29 mouse cellular contexts compared by ENCODE assay signal in genomic region chr4:49547544-49548219, GRCm38 (mm10). TPM values are rescaled to one million over a fixed set of nuclear protein-coding genes. Genes with fewer than 3 reads are reported as not detected.
DNase-seq lines count a peak whose midpoint lies in the region; ATAC-seq and TF ChIP-seq lines count a peak whose summit lies in the region.
"Had no signal": no experiment of that assay in that cellular context is flagged by ENCODE, and none has a peak within 500 bp of the region (broad histone marks: within the 10 kb centered on the region; RNA-seq: fewer than 3 reads in every experiment).

No protein-coding gene starts in this region.

- no peaks in the 10 kb centered on the region for H3K27me3 ChIP-seq in kidney, embryonic 15.5 days
- H3K27me3 ChIP-seq in intestine, embryonic 15.5 days (replicated peaks) = no peaks in the 10 kb centered on the region
- H3K27me3 ChIP-seq in liver, embryonic 11.5 days (replicated peaks; ENCODE audit: control insufficient read depth, insufficient read depth, low read length) = no peaks in the 10 kb centered on the region
- no peaks in the 10 kb centered on the region for H3K27me3 ChIP-seq in liver, postnatal 0 days (ENCODE audit: insufficient read depth, low read length)
- H3K27me3 ChIP-seq: forebrain, embryonic 12.5 days; heart, embryonic 15.5 days; stomach, embryonic 15.5 days had no signal

- H3K4me1 ChIP-seq in kidney, embryonic 15.5 days = no peaks in the 10 kb centered on the region
- no peaks in the 10 kb centered on the region for H3K4me1 ChIP-seq in intestine, embryonic 15.5 days (replicated peaks)
- H3K4me1 ChIP-seq in liver, embryonic 11.5 days (replicated peaks; ENCODE audit: control insufficient read depth, insufficient read depth, low read length) = 0 out of 2 replicates have a peak, but pooled peaks cover 3% of the 10 kb centered on the region
- no peaks in the 10 kb centered on the region for H3K4me1 ChIP-seq in liver, postnatal 0 days (ENCODE audit: insufficient read depth)
- H3K4me1 ChIP-seq: forebrain, embryonic 12.5 days; heart, embryonic 15.5 days; limb, embryonic 10.5 days; midbrain, embryonic 10.5 days; stomach, embryonic 15.5 days had no signal

- peak overlapping the region; percentile 75 for H3K27ac ChIP-seq in kidney, embryonic 15.5 days
- H3K27ac ChIP-seq in intestine, embryonic 15.5 days = peak overlapping the region; percentile 78
- no peak overlapping the region for H3K27ac ChIP-seq in liver, embryonic 11.5 days (ENCODE audit: low read depth, low read length)
- H3K27ac ChIP-seq in liver, postnatal 0 days (ENCODE audit: low read depth) = peak overlapping the region; percentile 93
- H3K27ac ChIP-seq: forebrain, embryonic 12.5 days; heart, embryonic 15.5 days; hindbrain, embryonic 14.5 days; limb, embryonic 10.5 days; midbrain, embryonic 10.5 days; stomach, embryonic 15.5 days had no signal

- peak; percentile 61 for ATAC-seq in kidney, embryonic 15.5 days (replicated peaks; ENCODE audit: low FRiP score)
- ATAC-seq in intestine, embryonic 15.5 days = peak; percentile 52
- no peak for ATAC-seq in liver, embryonic 11.5 days (replicated peaks; ENCODE audit: low FRiP score)
- peak; percentile 33 for ATAC-seq in liver, postnatal 0 days
- ATAC-seq: activated CD4-positive, CD25-positive, alpha-beta regulatory T cell, adult 4 months; inflammation-experienced regulatory T-cells, adult 6 months had no signal

- no peak for TF ChIP-seq CTCF in liver, postnatal 0 days (IDR thresholded peaks at IDR 0.05; ENCODE audit: low read depth)

- no peak for DNase-seq in kidney, postnatal 25 days
- no peak for DNase-seq in liver, embryonic 11.5 days (ENCODE audit: low spot score)
- peak; percentile 41 for DNase-seq in liver, postnatal 0 days
- no peak for DNase-seq in gastrocnemius, postnatal 25 days
- no peak for DNase-seq in thymus, postnatal 0 days (ENCODE audit: low spot score)
- DNase-seq: cerebellum, adult 11-12 months; cerebellum, postnatal 14 days; gastrocnemius, postnatal 36 days; heart, postnatal 36 days; lung, adult 18-20 months; lung, postnatal 10 days; right cerebral cortex, postnatal 4 days; thymus, adult 2 months had no signal

- 78% methylated on average over 7 of the region's 7 CpGs for WGBS in kidney, embryonic 15.5 days
- 72% methylated on average over 7 of the region's 7 CpGs for WGBS in intestine, embryonic 15.5 days
- WGBS in liver, embryonic 11.5 days = 79% methylated on average over 7 of the region's 7 CpGs
- 60% methylated on average over 7 of the region's 7 CpGs for WGBS in liver, postnatal 0 days (ENCODE audit: insufficient replicate concordance)

- no peak overlapping the region for H3K9ac ChIP-seq in kidney, embryonic 15.5 days
- H3K9ac ChIP-seq in intestine, embryonic 15.5 days = 0 out of 2 replicates have a peak overlapping the region, but pooled peaks have one; percentile 23
- no peak overlapping the region for H3K9ac ChIP-seq in liver, embryonic 11.5 days (ENCODE audit: low read depth, low read length)
- peak overlapping the region; percentile 72 for H3K9ac ChIP-seq in liver, postnatal 0 days (replicated peaks)
- H3K9ac ChIP-seq: forebrain, embryonic 12.5 days; heart, embryonic 15.5 days; hindbrain, embryonic 14.5 days; stomach, embryonic 15.5 days had no signal

- no peaks in the 10 kb centered on the region for H3K9me3 ChIP-seq in kidney, embryonic 15.5 days (replicated peaks)
- no peaks in the 10 kb centered on the region for H3K9me3 ChIP-seq in intestine, embryonic 15.5 days
- no peaks in the 10 kb centered on the region for H3K9me3 ChIP-seq in liver, embryonic 11.5 days (ENCODE audit: control insufficient read depth, low read length)
- H3K9me3 ChIP-seq in liver, postnatal 0 days (ENCODE audit: low read length) = no peaks in the 10 kb centered on the region
- H3K9me3 ChIP-seq: forebrain, embryonic 12.5 days; heart, embryonic 15.5 days; limb, embryonic 10.5 days; midbrain, embryonic 10.5 days; stomach, embryonic 15.5 days had no signal

- H3K4me3 ChIP-seq in kidney, embryonic 15.5 days (replicated peaks) = no peak overlapping the region
- peak overlapping the region; percentile 29 for H3K4me3 ChIP-seq in intestine, embryonic 15.5 days (replicated peaks)
- H3K4me3 ChIP-seq in liver, embryonic 11.5 days (ENCODE audit: low read depth, low read length) = no peak overlapping the region
- peak overlapping the region; percentile 47 for H3K4me3 ChIP-seq in liver, postnatal 0 days (ENCODE audit: low read depth, low read length)
- H3K4me3 ChIP-seq: forebrain, embryonic 12.5 days; heart, embryonic 15.5 days; limb, embryonic 10.5 days; midbrain, embryonic 10.5 days; stomach, embryonic 15.5 days had no signal

- TF ChIP-seq EP300 in liver, postnatal 0 days (IDR thresholded peaks at IDR 0.05; ENCODE audit: low read depth) = no peak

- no peaks in the 10 kb centered on the region for H3K36me3 ChIP-seq in kidney, embryonic 15.5 days
- H3K36me3 ChIP-seq in intestine, embryonic 15.5 days = no peaks in the 10 kb centered on the region
- H3K36me3 ChIP-seq in liver, embryonic 11.5 days (ENCODE audit: control insufficient read depth, insufficient read depth, low read length) = no peaks in the 10 kb centered on the region
- H3K36me3 ChIP-seq in liver, postnatal 0 days (replicated peaks; ENCODE audit: insufficient read depth, low read length) = peaks cover 5% of the 10 kb centered on the region; the same call in 1 of the 2 replicates
- H3K36me3 ChIP-seq: forebrain, embryonic 12.5 days; heart, embryonic 15.5 days; limb, embryonic 10.5 days; midbrain, embryonic 10.5 days; stomach, embryonic 15.5 days had no signal

- no peak overlapping the region for H3K4me2 ChIP-seq in kidney, embryonic 15.5 days
- H3K4me2 ChIP-seq in intestine, embryonic 15.5 days (replicated peaks) = peak overlapping the region; percentile 45
- H3K4me2 ChIP-seq in liver, embryonic 11.5 days = 0 out of 2 replicates have a peak overlapping the region, but pooled peaks have one; percentile 0
- peak overlapping the region; percentile 51 for H3K4me2 ChIP-seq in liver, postnatal 0 days (ENCODE audit: low read depth, low read length)
- H3K4me2 ChIP-seq: forebrain, embryonic 12.5 days; heart, embryonic 15.5 days; hindbrain, embryonic 14.5 days; stomach, embryonic 15.5 days had no signal

RNA-seq across cellular contexts. Expression of gene Aldob, which starts 1.7 kb away (rescaled TPM):
- 235 and 237 TPM in 2 replicates for polyA plus RNA-seq in kidney, embryonic 15.5 days (2015; fragmentation: Nextera tagmentation; extraction: Ambion mirVana)
- polyA plus RNA-seq in intestine, embryonic 15.5 days (2015; fragmentation: Nextera tagmentation; extraction: Ambion mirVana) = 330 and 349 TPM in 2 replicates
- 22.8 and 23.8 TPM in 2 replicates for polyA plus RNA-seq in liver, embryonic 11.5 days (2014; fragmentation: Nextera tagmentation; extraction: Ambion mirVana)
- 2,616 and 2,625 TPM in 2 replicates for polyA plus RNA-seq in liver, postnatal 0 days (2015; fragmentation: Nextera tagmentation; extraction: Ambion mirVana)
- total RNA-seq in gastrocnemius, postnatal 25 days (2021) = not detected
- polyA plus RNA-seq in thymus, postnatal 0 days (2015; fragmentation: Nextera tagmentation; extraction: Ambion mirVana) = 0.84 and 1.4 TPM in 2 replicates
- total RNA-seq: MEL had no signal
- polyA plus RNA-seq: activated CD4-positive, CD25-positive, alpha-beta regulatory T cell, adult 4 months; C2C12; embryonic facial prominence, embryonic 11.5 days; inflammation-experienced regulatory T-cells, adult 6 months; limb, embryonic 10.5 days; midbrain, embryonic 10.5 days had no signal

RNA-seq across cellular contexts. Expression of gene Zfp189, which starts 26.7 kb away (rescaled TPM):
- polyA plus RNA-seq in kidney, embryonic 15.5 days (2015; fragmentation: Nextera tagmentation; extraction: Ambion mirVana) = 10.3 and 10.5 TPM in 2 replicates
- 4.8 and 5.7 TPM in 2 replicates for polyA plus RNA-seq in intestine, embryonic 15.5 days (2015; fragmentation: Nextera tagmentation; extraction: Ambion mirVana)
- 7.4 and 9.2 TPM in 2 replicates for polyA plus RNA-seq in liver, embryonic 11.5 days (2014; fragmentation: Nextera tagmentation; extraction: Ambion mirVana)
- polyA plus RNA-seq in liver, postnatal 0 days (2015; fragmentation: Nextera tagmentation; extraction: Ambion mirVana) = 2.2 and 2.5 TPM in 2 replicates
- 1 to 10 TPM; 2.5 to 3.1 TPM for total RNA-seq in gastrocnemius, postnatal 25 days (2021)
- 5.7 and 5.9 TPM in 2 replicates for polyA plus RNA-seq in thymus, postnatal 0 days (2015; fragmentation: Nextera tagmentation; extraction: Ambion mirVana)

RNA-seq across cellular contexts. Expression of gene Mrpl50, which starts 26.8 kb away (rescaled TPM):
- 84.8 and 93.1 TPM in 2 replicates for polyA plus RNA-seq in kidney, embryonic 15.5 days (2015; fragmentation: Nextera tagmentation; extraction: Ambion mirVana)
- 91.6 and 106 TPM in 2 replicates for polyA plus RNA-seq in intestine, embryonic 15.5 days (2015; fragmentation: Nextera tagmentation; extraction: Ambion mirVana)
- polyA plus RNA-seq in liver, embryonic 11.5 days (2014; fragmentation: Nextera tagmentation; extraction: Ambion mirVana) = 89.4 and 106 TPM in 2 replicates
- polyA plus RNA-seq in liver, postnatal 0 days (2015; fragmentation: Nextera tagmentation; extraction: Ambion mirVana) = 64.3 and 66.1 TPM in 2 replicates
- total RNA-seq in gastrocnemius, postnatal 25 days (2021) = 10 to 100 TPM; 27.9 to 28.6 TPM
- polyA plus RNA-seq in thymus, postnatal 0 days (2015; fragmentation: Nextera tagmentation; extraction: Ambion mirVana) = 48.8 and 49.7 TPM in 2 replicates

RNA-seq across cellular contexts. Expression of gene Baat, which starts 41.3 kb away (rescaled TPM):
- 0.16 TPM in 1 of 2 replicates, not detected in the other for polyA plus RNA-seq in kidney, embryonic 15.5 days (2015; fragmentation: Nextera tagmentation; extraction: Ambion mirVana)
- 0.33 and 0.44 TPM in 2 replicates for polyA plus RNA-seq in intestine, embryonic 15.5 days (2015; fragmentation: Nextera tagmentation; extraction: Ambion mirVana)
- polyA plus RNA-seq in liver, embryonic 11.5 days (2014; fragmentation: Nextera tagmentation; extraction: Ambion mirVana) = 0.25 TPM in 1 of 2 replicates, not detected in the other
- polyA plus RNA-seq in liver, postnatal 0 days (2015; fragmentation: Nextera tagmentation; extraction: Ambion mirVana) = 16.6 and 18.2 TPM in 2 replicates
- under 1 TPM in 1 of 2 experiments, not detected in 1; 0.28 TPM for total RNA-seq in gastrocnemius, postnatal 25 days (2021)
- 0.10 TPM in 1 of 2 replicates, not detected in the other for polyA plus RNA-seq in thymus, postnatal 0 days (2015; fragmentation: Nextera tagmentation; extraction: Ambion mirVana)
- total RNA-seq: MEL; midbrain, postnatal 0 days had no signal
- polyA plus RNA-seq: activated CD4-positive, CD25-positive, alpha-beta regulatory T cell, adult 4 months; embryonic facial prominence, embryonic 11.5 days; heart, embryonic 15.5 days; hindbrain, embryonic 14.5 days; inflammation-experienced regulatory T-cells, adult 6 months; midbrain, postnatal 0 days; neural tube, embryonic 14.5 days; thymus, adult 2 months; urinary bladder, adult 2 months had no signal

RNA-seq across cellular contexts. Expression of gene Tmem246, which starts 50.0 kb away (rescaled TPM):
- polyA plus RNA-seq in kidney, embryonic 15.5 days (2015; fragmentation: Nextera tagmentation; extraction: Ambion mirVana) = 19.6 and 21.9 TPM in 2 replicates
- polyA plus RNA-seq in intestine, embryonic 15.5 days (2015; fragmentation: Nextera tagmentation; extraction: Ambion mirVana) = 21.2 and 22.2 TPM in 2 replicates
- polyA plus RNA-seq in liver, embryonic 11.5 days (2014; fragmentation: Nextera tagmentation; extraction: Ambion mirVana) = 17.4 and 17.8 TPM in 2 replicates
- polyA plus RNA-seq in liver, postnatal 0 days (2015; fragmentation: Nextera tagmentation; extraction: Ambion mirVana) = 3.3 and 3.9 TPM in 2 replicates
- 10 to 100 TPM; 26.7 to 29.2 TPM for total RNA-seq in gastrocnemius, postnatal 25 days (2021)
- 4.0 and 4.4 TPM in 2 replicates for polyA plus RNA-seq in thymus, postnatal 0 days (2015; fragmentation: Nextera tagmentation; extraction: Ambion mirVana)
- polyA plus RNA-seq: activated CD4-positive, CD25-positive, alpha-beta regulatory T cell, adult 4 months; inflammation-experienced regulatory T-cells, adult 6 months had no signal

Comparison
In these comparisons a context has a peak if more than half of its experiments do, and no peak if none do; other contexts are left out.
1. H3K4me3 ChIP-seq: peak in intestine, embryonic 15.5 days (single experiment) and liver, postnatal 0 days (single experiment); none in kidney, embryonic 15.5 days (single experiment) and liver, embryonic 11.5 days (single experiment).
2. H3K9ac ChIP-seq: peak in intestine, embryonic 15.5 days (single experiment) and liver, postnatal 0 days (single experiment); none in kidney, embryonic 15.5 days (single experiment) and liver, embryonic 11.5 days (single experiment).